Mouse (Mus musculus) cerebellum, adult 2 months (tissue): ENCODE results near the gene Tenm3.

ENCODE experiments used
- CTCF ChIP-seq: fragments of 200-500 bp; IDR thresholded peaks from 2 replicates; pipeline ENCODE4 v1.5.1; 2011; ENCODE audit warnings: low read depth, mild to moderate bottlenecking, control low read depth, low read length, moderate library complexity, borderline replicate concordance; ENCODE audit not compliant: insufficient read depth
- POLR2A ChIP-seq: fragments of 200-500 bp; IDR thresholded peaks from 2 replicates; pipeline ENCODE4 v1.6.1; 2011; ENCODE audit warnings: low read length, control low read depth, borderline replicate concordance; ENCODE audit not compliant: insufficient read depth

- no peak for TF ChIP-seq CTCF
- TF ChIP-seq POLR2A = no peak
Observed at GRCm38 (mm10) chr8:48748503-48749059, 95.2 kb downstream of the Tenm3 start.
